Mouse (Mus musculus) spleen, postnatal 14 days (tissue): ENCODE measurements around the gene Cpped1.

Source experiments
- DNase-seq, 2 experiments: peaks; one replicate each; pipeline ENCODE4 v3.0.0; 2021 to 2022; ENCODE audit warnings: low spot score in 2 of 2

Gene Cpped1

GRCm38 (mm10) chr16:11772318-11772717, 136.9 kb downstream of the Cpped1 start:
- no peak for DNase-seq

DNA sequence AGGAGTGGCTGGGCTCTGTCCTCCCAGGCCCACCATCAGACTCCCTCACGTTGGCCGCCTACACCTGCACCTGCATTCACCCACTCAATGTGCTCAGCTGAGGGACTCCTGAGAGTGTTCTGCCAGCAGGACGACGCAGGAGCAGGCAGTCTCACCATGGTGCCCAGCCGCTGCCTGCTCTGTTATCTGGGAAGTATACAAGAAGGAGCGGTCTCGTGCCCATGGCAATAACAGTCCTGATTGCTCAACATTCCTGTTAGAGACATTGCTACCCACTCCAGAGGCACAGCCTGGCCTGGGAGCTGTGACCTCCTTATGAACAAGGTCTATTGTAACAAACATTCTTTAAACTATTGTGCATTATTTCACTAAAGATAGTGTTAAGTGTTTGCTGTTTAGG, 151.3 kb downstream of the Cpped1 start:
- no peak for DNase-seq

- no peak for DNase-seq
These were observed 151.8 kb downstream of the Cpped1 start for GRCm38 (mm10) chr16:11757471-11757870.

- DNase-seq: no peak
These were observed 152.5 kb downstream of the Cpped1 start for GRCm38 (mm10) chr16:11756598-11757245.

DNA sequence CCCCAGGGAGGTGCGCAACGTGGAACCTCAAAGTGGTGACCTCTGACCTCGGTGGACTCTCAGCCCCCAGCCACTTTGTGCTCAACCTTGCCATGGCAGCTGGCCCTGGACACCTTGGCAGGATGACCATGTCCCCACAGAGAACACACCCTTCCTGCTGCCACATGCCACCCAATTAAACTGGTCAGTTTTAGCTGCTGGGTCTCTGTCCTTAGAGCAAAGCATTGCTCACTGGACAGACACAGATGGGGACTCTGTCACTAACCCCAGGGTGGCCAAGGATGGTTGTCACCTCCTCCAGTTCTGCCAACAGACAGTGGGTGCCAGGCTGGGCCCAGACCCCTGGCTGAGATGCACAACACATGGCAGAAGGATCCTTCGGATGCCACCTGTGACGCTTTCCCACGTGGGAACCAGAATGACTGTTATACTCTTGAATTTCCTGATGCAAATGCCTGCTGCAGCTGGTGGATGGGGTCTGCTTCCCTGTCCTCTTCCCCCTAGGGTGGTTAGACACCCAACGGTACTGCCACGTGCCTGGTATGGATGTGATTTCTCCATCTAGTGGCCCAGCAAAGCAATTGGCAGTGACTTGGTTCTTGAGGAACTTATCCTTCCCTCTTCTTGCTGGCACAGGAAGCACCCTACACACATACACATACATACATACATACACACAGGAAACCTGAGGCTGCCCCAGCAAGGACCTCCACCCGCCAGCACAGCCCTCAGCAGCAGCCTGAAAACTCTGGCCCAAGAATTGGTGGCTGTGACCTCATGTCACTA, 153.8 kb downstream of the Cpped1 start:
- DNase-seq: no peak

DNA sequence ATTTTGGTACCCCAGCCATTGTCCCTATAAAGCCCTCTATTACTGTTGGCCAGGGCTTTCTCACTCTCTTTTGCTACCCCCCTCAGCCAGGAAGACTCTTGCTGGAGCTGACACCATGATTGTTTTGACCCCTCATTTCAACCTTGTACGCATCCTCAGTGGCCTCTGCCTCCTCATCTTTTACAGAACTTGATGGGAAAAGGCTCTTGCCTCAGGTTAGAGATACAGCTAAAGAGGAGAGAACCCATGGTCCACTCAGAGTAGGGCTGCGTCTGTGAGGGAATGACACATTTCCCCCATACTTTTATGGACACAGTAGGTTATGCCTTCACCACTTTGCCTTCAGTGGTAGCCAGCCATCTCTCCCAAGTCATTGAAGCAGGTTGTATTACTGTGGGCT, 155.1 kb downstream of the Cpped1 start:
- DNase-seq: no peak
